Mouse (Mus musculus): ENCODE measurements at regions not wholly inside any gene's neighbourhood (a gene's known extent, or its start where the extent isn't known, plus 50 kb on each side); places are given as distances from the start of the nearest gene placed in this dataset.
"Not testable (repeated sequence)": the region's sequence is repeated elsewhere in the genome, so short reads cannot be mapped to it uniquely, and the experiment has no call there.

GRCm38 (mm10) chr6:107218309-107218708, 311.3 kb upstream of the Lrrn1 start:
- no peak overlapping the region for H3K4me2 ChIP-seq (ENCODE audit: low read depth, severe bottlenecking)
- no peaks in the 10 kb centered on the region for H3K9me3 ChIP-seq (ENCODE audit: control insufficient read depth, low read length)
- 86% methylated on average over 2 of the region's 2 CpGs for WGBS
- H3K4me1 ChIP-seq (ENCODE audit: control insufficient read depth, insufficient read depth, low read length) = no peaks in the 10 kb centered on the region
- no peak for DNase-seq (ENCODE audit: low spot score)
- no peaks in the 10 kb centered on the region for H3K27me3 ChIP-seq (ENCODE audit: control insufficient read depth, insufficient read depth, low read length)
- no peak overlapping the region for H3K9ac ChIP-seq (ENCODE audit: low read length)
- H3K4me3 ChIP-seq (ENCODE audit: low read depth, low read length) = no peak overlapping the region
- no peak overlapping the region for H3K27ac ChIP-seq (replicated peaks; ENCODE audit: low read depth, low read length)
- ATAC-seq (ENCODE audit: insufficient number of reproducible peaks, low FRiP score, low TSS enrichment, low read depth) = no peak
- no peaks in the 10 kb centered on the region for H3K36me3 ChIP-seq (ENCODE audit: control insufficient read depth, insufficient read depth, low read length)

DNA sequence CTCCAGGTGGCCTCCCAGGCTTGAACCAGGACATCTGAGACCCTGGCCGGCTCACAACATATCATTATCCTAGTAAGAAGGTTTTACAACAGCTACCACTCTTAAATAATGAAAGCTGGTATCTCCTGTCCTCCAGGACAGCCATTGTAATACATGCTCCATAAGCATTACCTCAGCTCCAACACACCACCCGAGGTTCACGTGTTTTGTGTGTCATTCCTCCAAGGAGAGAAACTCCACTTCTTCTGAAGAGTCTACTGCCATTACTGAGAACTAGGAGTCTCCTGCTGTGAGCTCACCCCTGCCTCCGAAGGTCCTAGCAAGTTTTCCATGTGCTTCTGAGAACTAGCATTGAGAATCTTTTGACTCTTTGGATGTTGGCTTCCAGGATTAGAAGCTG, 310.8 kb upstream of the Lrrn1 start:
- Histone ChIP-seq H3K4me1 (ENCODE audit: control insufficient read depth, insufficient read depth, low read length) (no peaks in the 10 kb centered on the region), H3K4me2 (ENCODE audit: low read depth, severe bottlenecking) (no peak overlapping the region), H3K9me3 (ENCODE audit: control insufficient read depth, low read length) (no peaks in the 10 kb centered on the region), H3K9ac (ENCODE audit: low read length) (no peak overlapping the region), H3K27me3 (ENCODE audit: control insufficient read depth, insufficient read depth, low read length) (no peaks in the 10 kb centered on the region), H3K27ac (replicated peaks; ENCODE audit: low read depth, low read length) (no peak overlapping the region), H3K36me3 (ENCODE audit: control insufficient read depth, insufficient read depth, low read length) (no peaks in the 10 kb centered on the region), H3K4me3 (ENCODE audit: low read depth, low read length) (no peak overlapping the region)
- 77% methylated on average over 4 of the region's 4 CpGs for WGBS
- DNase-seq (ENCODE audit: low spot score) = no peak
- no peak for ATAC-seq (ENCODE audit: insufficient number of reproducible peaks, low FRiP score, low TSS enrichment, low read depth)

DNA sequence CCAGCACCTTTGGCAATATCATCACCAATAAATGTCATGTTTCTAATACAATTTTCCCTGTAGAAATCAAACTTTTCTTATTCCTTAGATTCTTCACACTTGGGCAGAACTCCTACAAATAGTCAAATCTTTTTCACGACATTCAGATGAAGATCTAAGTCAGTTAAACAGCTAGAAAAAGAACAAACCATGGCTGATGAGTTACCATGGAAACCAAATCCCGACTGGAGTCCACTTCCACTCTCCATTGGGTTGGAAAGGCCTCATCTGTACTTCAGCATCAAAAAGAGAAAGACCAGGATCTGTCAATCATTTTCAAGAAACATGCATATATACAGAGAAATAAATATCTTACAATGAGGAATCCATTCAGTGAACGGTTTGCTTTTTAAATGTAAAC, 307.0 kb upstream of the Lrrn1 start:
- no peaks in the 10 kb centered on the region for H3K4me1 ChIP-seq (ENCODE audit: control insufficient read depth, insufficient read depth, low read length)
- ATAC-seq (ENCODE audit: insufficient number of reproducible peaks, low FRiP score, low TSS enrichment, low read depth) = no peak
- 76% methylated on average over 3 of the region's 3 CpGs for WGBS
- no peak overlapping the region for H3K4me3 ChIP-seq (ENCODE audit: low read depth, low read length)
- H3K36me3 ChIP-seq (ENCODE audit: control insufficient read depth, insufficient read depth, low read length) = no peaks in the 10 kb centered on the region
- H3K9me3 ChIP-seq (ENCODE audit: control insufficient read depth, low read length) = no peaks in the 10 kb centered on the region
- no peak overlapping the region for H3K27ac ChIP-seq (replicated peaks; ENCODE audit: low read depth, low read length)
- no peak for DNase-seq (ENCODE audit: low spot score)
- no peak overlapping the region for H3K9ac ChIP-seq (ENCODE audit: low read length)
- H3K4me2 ChIP-seq (ENCODE audit: low read depth, severe bottlenecking) = no peak overlapping the region
- H3K27me3 ChIP-seq (ENCODE audit: control insufficient read depth, insufficient read depth, low read length) = no peaks in the 10 kb centered on the region

DNA sequence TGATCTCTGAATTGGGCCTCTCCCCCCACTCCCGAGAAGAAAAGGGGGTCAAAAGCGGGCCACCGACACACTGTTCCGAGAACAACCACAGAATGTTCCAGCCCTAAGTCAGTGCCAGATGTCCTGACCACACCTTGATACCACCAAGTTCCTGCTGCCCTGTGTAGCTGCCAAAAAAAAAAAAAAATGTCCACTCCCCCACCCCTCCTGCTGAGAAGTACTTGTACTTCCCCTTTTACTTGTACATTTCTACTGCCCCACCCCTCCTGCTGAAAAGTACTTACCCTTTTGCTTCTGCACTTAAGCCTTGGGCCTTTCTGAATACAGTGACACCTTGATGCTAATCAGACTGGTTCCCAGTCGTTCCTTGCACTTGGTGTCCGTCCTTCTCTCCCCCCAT, 299.7 kb upstream of the Lrrn1 start:
- not testable (repeated sequence) for H3K27me3 ChIP-seq (ENCODE audit: control insufficient read depth, insufficient read depth, low read length); H3K4me2 ChIP-seq (ENCODE audit: low read depth, severe bottlenecking); H3K9ac ChIP-seq (ENCODE audit: low read length); H3K4me3 ChIP-seq (ENCODE audit: low read depth, low read length); H3K4me1 ChIP-seq (ENCODE audit: control insufficient read depth, insufficient read depth, low read length); H3K36me3 ChIP-seq (ENCODE audit: control insufficient read depth, insufficient read depth, low read length); H3K27ac ChIP-seq (replicated peaks; ENCODE audit: low read depth, low read length); ATAC-seq (ENCODE audit: insufficient number of reproducible peaks, low FRiP score, low TSS enrichment, low read depth); DNase-seq (ENCODE audit: low spot score); H3K9me3 ChIP-seq (ENCODE audit: control insufficient read depth, low read length)
- WGBS = 85% methylated on average over 6 of the region's 6 CpGs

GRCm38 (mm10) chr6:107237692-107238091, 291.9 kb upstream of the Lrrn1 start:
- Histone ChIP-seq H3K9ac (ENCODE audit: low read length) (no peak overlapping the region), H3K36me3 (ENCODE audit: control insufficient read depth, insufficient read depth, low read length) (no peaks in the 10 kb centered on the region), H3K27me3 (ENCODE audit: control insufficient read depth, insufficient read depth, low read length) (no peaks in the 10 kb centered on the region), H3K4me3 (ENCODE audit: low read depth, low read length) (no peak overlapping the region), H3K27ac (replicated peaks; ENCODE audit: low read depth, low read length) (no peak overlapping the region), H3K4me1 (ENCODE audit: control insufficient read depth, insufficient read depth, low read length) (no peaks in the 10 kb centered on the region), H3K9me3 (ENCODE audit: control insufficient read depth, low read length) (no peaks in the 10 kb centered on the region), H3K4me2 (ENCODE audit: low read depth, severe bottlenecking) (no peak overlapping the region)
- no peak for ATAC-seq (ENCODE audit: insufficient number of reproducible peaks, low FRiP score, low TSS enrichment, low read depth)
- no peak for DNase-seq (ENCODE audit: low spot score)
- 85% methylated on average over 3 of the region's 3 CpGs for WGBS

DNA sequence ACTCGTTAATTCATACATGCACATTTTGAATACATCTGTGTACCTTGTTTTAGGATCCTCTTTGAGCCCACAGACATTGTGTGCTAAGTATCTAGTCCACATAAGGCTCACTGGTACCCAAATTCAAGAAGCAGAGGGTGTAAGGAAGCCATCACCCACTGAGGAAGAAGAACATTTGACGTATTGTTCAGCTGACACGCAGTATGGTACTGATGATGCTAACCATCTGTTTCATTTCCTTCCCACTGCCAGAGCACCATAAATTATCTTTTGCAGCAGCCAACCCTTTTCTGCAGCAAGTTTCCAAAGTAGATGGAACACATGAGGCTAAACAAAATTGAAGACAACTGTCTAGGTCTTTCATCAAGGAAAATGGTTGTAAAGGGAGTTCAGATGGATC, 285.6 kb upstream of the Lrrn1 start:
- H3K36me3 ChIP-seq (ENCODE audit: control insufficient read depth, insufficient read depth, low read length) = no peaks in the 10 kb centered on the region
- H3K4me3 ChIP-seq (ENCODE audit: low read depth, low read length) = no peak overlapping the region
- DNase-seq (ENCODE audit: low spot score) (no peak), ATAC-seq (ENCODE audit: insufficient number of reproducible peaks, low FRiP score, low TSS enrichment, low read depth) (no peak)
- WGBS = 43% methylated on average over 3 of the region's 3 CpGs
- no peaks in the 10 kb centered on the region for H3K4me1 ChIP-seq (ENCODE audit: control insufficient read depth, insufficient read depth, low read length)
- no peak overlapping the region for H3K9ac ChIP-seq (ENCODE audit: low read length)
- H3K9me3 ChIP-seq (ENCODE audit: control insufficient read depth, low read length) = no peaks in the 10 kb centered on the region
- H3K4me2 ChIP-seq (ENCODE audit: low read depth, severe bottlenecking) = no peak overlapping the region
- no peak overlapping the region for H3K27ac ChIP-seq (replicated peaks; ENCODE audit: low read depth, low read length)
- H3K27me3 ChIP-seq (ENCODE audit: control insufficient read depth, insufficient read depth, low read length) = no peaks in the 10 kb centered on the region

GRCm38 (mm10) chr6:107280348-107280747, 249.2 kb upstream of the Lrrn1 start:
- Histone ChIP-seq H3K4me2 (ENCODE audit: low read depth, severe bottlenecking) (no peak overlapping the region), H3K4me3 (ENCODE audit: low read depth, low read length) (no peak overlapping the region), H3K9ac (ENCODE audit: low read length) (no peak overlapping the region), H3K27ac (replicated peaks; ENCODE audit: low read depth, low read length) (no peak overlapping the region), H3K27me3 (ENCODE audit: control insufficient read depth, insufficient read depth, low read length) (no peaks in the 10 kb centered on the region), H3K36me3 (ENCODE audit: control insufficient read depth, insufficient read depth, low read length) (no peaks in the 10 kb centered on the region), H3K9me3 (ENCODE audit: control insufficient read depth, low read length) (no peaks in the 10 kb centered on the region), H3K4me1 (ENCODE audit: control insufficient read depth, insufficient read depth, low read length) (no peaks in the 10 kb centered on the region)
- 93% methylated on average over 15 of the region's 15 CpGs for WGBS
- ATAC-seq (ENCODE audit: insufficient number of reproducible peaks, low FRiP score, low TSS enrichment, low read depth) = no peak
- DNase-seq (ENCODE audit: low spot score) = no peak

DNA sequence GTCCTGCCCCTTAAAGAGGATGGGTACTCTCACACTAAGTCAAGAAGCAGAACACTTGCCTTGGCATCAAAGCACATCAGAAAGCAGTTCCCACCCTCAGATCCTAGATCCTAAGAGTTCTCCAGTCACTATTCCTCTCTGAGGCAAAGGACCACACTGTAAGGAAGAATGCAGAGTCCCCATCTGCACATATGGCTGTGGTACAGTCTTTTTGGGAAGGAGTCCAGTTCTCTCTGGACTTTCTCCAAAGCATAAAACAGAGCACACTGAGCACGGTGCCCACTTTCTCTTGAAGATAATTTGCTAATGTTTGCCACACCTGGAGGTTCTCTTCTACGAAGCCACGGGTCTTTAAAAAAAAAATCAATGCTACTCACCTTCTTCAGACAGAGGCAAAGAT, 238.7 kb upstream of the Lrrn1 start:
- Histone ChIP-seq H3K9me3 (ENCODE audit: control insufficient read depth, low read length) (no peaks in the 10 kb centered on the region), H3K36me3 (ENCODE audit: control insufficient read depth, insufficient read depth, low read length) (no peaks in the 10 kb centered on the region), H3K27ac (replicated peaks; ENCODE audit: low read depth, low read length) (no peak overlapping the region), H3K4me1 (ENCODE audit: control insufficient read depth, insufficient read depth, low read length) (no peaks in the 10 kb centered on the region), H3K9ac (ENCODE audit: low read length) (no peak overlapping the region), H3K27me3 (ENCODE audit: control insufficient read depth, insufficient read depth, low read length) (no peaks in the 10 kb centered on the region), H3K4me3 (ENCODE audit: low read depth, low read length) (no peak overlapping the region), H3K4me2 (ENCODE audit: low read depth, severe bottlenecking) (no peak overlapping the region)
- WGBS = 91% methylated on average over 3 of the region's 3 CpGs
- DNase-seq (ENCODE audit: low spot score) (no peak), ATAC-seq (ENCODE audit: insufficient number of reproducible peaks, low FRiP score, low TSS enrichment, low read depth) (no peak)

DNA sequence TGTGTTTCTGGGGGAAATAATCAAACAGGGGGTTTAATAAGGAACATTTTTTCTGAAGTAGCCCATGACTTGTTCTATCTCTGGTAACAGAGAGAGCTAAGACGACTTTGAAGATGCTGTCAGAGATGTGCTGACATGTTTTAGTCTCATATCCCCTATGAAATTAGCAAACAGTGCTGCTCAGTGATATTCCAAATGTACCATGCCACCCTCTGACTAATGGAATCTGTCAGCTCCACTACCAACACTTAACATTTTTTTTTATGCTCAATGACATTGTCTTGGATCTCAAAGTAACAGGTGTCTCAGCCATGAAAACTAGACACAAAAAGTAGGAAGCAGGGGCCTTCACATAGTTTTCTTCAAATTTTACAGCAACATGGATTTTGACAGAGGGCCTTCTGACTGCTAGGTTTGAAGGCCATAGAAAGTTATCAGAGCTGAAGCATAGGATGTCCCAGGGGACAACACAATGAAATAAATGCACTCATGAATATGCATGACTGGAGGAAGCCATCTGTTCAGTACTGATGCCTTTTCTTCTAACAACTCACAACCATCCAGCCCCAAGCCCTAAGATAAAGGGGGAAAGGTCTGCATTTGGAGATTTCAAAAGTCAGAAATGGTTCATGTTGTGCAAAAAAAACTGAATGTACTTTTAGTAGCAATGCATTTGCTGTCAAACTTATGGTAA, 225.7 kb upstream of the Lrrn1 start:
- H3K4me1 ChIP-seq (ENCODE audit: control insufficient read depth, insufficient read depth, low read length) = no peaks in the 10 kb centered on the region
- ATAC-seq (ENCODE audit: insufficient number of reproducible peaks, low FRiP score, low TSS enrichment, low read depth) = no peak
- no peaks in the 10 kb centered on the region for H3K27me3 ChIP-seq (ENCODE audit: control insufficient read depth, insufficient read depth, low read length)
- no peak overlapping the region for H3K9ac ChIP-seq (ENCODE audit: low read length)
- H3K27ac ChIP-seq (replicated peaks; ENCODE audit: low read depth, low read length) = no peak overlapping the region
- WGBS = 86% methylated on average over 1 of the region's 1 CpGs
- H3K9me3 ChIP-seq (ENCODE audit: control insufficient read depth, low read length) = no peaks in the 10 kb centered on the region
- no peaks in the 10 kb centered on the region for H3K36me3 ChIP-seq (ENCODE audit: control insufficient read depth, insufficient read depth, low read length)
- no peak overlapping the region for H3K4me2 ChIP-seq (ENCODE audit: low read depth, severe bottlenecking)
- H3K4me3 ChIP-seq (ENCODE audit: low read depth, low read length) = no peak overlapping the region
- DNase-seq (ENCODE audit: low spot score) = no peak
